Mouse (Mus musculus) frontal cortex, adult 2 months (tissue): ENCODE results near the gene Ccdc115. TPM values are rescaled to one million over a fixed set of nuclear protein-coding genes. Genes with fewer than 3 reads are reported as not detected.
"Not testable (repeated sequence)": the region's sequence is repeated elsewhere in the genome, so short reads cannot be mapped to it uniquely, and the experiment has no call there.

Experiments
- DNase-seq, 2 experiments: peaks; one replicate each; pipeline ENCODE4 v3.0.0; 2022; ENCODE audit warnings: low spot score in 1 of 2; ENCODE audit errors: extremely low spot score in 1 of 2
- polyA plus RNA-seq: library from polyadenylated mRNA; depleted of rRNA; stranded (reverse); fragments of >200 nt; gene quantifications from 2 replicates; pipeline ENCODE4 v1.2.3, GENCODE M21; 2012

The Ccdc115 gene
- polyA plus RNA-seq, 1 experiment, result 35.7 TPM

DNA sequence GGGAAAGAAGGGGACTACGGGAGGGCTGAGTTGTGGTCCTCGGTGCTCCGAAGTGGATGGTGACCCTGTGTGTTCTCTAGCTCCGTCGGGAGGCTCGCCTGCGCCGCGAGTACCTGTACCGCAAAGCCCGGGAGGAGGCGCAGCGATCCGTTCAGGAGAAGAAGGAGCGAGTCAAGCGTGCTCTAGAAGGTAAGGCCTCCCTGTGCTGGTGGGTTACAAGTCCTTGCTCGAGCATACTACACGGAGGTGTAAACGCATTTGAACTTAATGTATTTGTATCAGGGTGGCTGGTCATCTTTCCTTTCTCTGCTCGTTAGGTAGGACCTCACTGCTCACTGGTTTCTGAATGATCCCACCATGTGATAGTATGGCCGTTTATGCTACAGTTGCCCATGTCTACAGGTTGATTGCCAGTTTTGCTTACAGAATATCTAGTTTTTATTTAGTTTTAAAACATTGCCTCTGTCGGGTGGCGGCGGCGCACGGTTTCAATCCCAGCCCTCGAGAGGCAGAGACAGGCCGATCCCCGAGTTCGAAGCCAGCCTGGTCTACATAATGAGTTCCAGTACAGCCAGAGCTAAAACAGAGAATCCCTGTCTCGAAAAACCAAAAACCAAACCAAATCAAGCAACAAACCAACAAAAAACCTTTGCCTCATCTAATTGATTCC, 624 bp upstream of the Ccdc115 start:
- DNase-seq, result no peak

DNA sequence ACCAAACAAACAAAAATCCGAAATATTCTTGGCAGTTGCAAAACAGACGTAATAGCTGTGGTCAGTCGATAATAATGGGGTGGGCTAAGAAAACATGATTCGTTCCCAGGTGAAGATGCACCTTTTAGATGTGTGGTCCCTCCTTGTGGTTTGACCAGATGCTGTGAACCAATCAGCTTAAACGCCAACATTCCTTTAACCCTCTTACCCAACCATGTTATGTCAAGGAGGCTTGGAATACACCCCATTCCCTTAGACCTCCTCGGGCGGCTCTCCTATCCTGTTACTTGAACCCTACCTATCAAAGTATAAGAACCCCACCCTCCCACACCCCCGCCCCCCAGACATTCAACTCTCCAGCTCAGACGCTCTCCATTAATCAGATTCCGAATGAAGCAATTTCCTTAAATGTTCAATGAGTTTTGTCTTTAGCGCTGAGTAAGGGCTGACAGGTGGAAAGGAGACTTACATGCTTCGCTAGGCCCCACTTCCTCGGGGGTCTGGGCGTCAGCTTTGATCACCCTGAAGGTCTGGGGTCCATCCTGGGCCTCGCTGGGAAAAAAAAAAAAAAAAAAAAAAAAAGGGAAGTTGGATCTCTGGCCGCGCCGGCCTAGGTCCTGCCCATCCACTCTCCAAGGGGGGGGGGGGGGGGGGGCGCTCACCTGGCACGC, 956 bp downstream of the Ccdc115 start:
- DNase-seq, result no peak

DNA sequence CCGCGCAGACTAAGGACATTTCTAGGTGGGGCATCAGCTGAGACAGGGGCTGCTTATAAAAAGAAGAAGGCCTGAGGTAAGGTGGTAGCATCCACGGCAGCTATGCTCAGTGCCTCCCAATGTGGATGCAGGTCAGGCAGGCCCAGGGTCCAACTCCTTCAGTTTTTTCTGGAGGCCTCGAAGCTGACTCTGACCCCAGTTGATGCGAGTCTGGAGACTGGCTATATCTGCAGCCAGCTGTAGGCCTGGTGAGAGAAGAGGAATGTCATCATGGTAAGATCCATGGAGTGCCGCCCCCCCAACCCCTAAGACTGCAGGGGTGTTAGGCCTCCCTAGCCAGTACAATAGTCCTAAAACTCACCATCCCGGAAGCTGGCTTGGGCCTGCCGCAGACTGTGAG, 2.1 kb downstream of the Ccdc115 start:
- DNase-seq, result not testable (repeated sequence)

DNA sequence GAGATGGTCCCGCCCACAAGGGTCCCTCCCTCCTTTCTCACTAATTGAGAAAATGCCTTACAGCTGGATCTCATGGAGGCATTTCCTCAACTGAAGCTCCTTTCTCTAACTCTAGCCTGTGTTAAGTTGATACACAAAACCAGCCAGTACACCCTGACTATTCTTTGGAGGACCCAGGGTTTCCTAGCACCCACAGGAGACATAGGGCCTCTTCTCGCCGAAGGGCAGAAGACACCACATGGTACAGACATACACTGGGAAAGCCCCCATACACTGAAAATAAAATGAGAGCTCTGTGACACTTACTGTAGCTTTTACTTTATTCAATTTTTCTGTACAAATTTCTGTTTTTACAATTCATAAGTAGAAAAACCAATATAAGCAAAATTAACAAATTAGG, 3.1 kb downstream of the Ccdc115 start:
- no peak for DNase-seq

DNA sequence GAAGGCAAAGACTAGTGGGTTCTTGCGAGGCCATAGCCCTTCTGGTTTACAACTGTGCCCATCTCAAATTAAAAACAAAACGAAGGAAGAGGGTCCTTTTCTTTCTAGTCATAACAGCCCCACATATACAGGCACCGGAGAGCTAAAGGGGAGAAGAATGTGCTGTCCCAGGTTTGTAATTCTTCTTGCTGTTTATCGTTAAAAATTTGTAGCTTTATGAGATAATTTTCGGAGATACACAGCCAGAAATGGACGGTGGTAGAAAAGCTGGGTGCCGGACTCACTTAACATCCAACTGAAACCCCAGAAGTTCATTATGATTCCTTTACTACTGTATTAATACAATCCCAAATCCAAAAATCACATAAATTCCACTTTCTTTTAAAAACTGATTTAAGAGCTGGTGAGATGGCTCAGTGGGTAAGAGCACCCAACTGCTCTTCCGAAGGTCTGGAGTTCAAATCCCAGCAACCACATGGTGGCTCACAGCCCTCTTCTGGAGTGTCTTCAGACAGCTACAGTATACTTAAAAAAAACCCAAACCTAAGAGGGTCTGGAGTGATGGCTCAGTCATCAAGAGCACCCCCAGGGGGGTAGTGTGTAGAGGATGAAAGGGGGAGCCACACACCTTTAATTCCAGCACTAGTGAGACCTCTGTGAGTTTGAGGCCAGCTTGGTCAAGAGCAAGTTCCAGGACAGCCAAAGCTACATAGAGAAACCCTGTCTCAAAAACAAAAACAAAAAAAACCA, 3.9 kb downstream of the Ccdc115 start:
- DNase-seq, result peak in 1 of 2 experiments; percentile 16

DNA sequence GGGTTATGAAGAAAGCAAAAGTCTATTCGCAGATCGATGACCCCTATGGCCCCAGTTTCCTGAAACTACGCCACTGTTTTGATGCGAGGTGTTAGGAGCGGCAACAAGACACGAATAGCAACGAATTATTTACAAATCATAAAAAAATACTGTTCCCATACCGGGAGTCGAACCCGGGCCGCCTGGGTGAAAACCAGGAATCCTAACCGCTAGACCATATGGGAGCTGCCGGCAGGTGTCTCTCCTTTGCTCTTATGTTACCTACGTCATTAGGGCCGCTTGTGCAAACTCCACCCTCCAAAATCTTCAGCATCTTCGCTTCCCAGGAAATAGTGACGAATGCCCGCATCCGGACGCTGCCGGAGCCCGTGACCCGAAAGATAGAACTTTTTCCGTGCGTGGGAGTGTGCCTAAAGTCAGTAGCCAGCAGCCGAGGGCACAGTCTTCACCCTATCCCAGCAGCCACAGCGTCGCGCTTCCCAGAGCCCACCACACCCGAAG, 4.8 kb downstream of the Ccdc115 start:
- peak; percentile 84 to 98 for DNase-seq

DNA sequence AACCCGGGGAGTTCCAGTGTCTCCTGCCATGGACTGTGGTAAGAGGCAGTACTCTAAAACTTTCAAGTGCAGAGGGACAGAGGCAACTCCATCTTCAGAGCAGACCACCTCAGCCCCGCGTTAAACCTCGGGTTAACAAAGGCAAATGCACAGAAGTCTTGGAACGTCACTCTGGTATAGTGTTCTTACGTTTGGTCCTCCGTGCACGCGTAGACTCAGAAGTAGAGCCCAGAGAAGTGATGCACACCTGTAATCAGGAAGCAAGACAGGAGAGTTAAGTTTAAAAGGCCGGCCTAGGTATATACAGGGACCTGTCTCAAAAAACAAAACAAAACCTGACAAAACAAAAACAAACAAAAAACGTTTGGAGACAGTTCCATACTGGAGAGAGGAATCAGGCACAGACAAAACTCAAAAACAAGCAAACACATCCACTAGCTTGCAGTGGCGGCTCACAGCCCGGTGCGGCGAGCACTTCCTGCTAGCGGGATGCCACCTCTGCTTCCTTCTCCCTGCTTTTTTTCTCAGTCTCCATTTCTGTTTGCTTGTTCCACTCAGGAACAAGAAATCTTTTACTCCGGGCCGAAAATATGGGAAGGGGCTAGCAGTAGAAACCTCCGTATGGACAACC, 5.5 kb downstream of the Ccdc115 start:
- DNase-seq, result peak in 1 of 2 experiments; percentile 47

DNA sequence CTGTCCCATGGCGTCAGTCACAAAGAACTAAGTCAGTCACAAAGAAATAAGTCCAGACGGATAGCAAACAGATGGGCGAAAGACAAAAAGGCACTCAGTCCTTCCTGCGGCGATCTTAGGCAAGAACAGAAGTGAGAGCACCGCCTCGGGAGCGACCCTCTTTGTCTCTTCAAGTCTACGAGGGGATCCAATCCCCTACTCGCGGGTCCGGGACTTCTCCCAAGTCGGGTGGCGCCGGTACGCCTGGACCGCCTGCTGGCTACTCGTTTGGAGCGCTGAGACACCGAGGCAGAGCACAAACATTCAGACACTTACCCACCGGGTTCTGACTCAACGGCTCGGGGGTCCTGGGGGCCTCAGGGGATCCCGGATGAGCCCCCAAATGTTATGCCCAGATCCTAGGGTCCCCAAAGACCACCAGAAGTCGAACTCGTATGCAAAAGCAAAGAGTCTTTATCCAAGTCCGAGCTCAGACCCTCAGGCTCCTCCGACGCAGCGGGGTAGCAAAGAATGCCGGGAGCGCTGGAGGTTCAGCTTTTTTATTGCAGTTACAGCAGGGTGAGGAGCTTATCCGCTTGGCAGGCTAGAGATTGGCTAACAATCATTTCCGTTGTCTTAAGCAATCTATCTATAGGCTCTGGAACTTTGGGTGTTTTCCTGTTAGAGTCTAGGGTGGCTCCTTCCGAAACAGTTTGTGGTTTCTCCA, 6.5 kb downstream of the Ccdc115 start:
- peak in 1 of 2 experiments; percentile 48 for DNase-seq

DNA sequence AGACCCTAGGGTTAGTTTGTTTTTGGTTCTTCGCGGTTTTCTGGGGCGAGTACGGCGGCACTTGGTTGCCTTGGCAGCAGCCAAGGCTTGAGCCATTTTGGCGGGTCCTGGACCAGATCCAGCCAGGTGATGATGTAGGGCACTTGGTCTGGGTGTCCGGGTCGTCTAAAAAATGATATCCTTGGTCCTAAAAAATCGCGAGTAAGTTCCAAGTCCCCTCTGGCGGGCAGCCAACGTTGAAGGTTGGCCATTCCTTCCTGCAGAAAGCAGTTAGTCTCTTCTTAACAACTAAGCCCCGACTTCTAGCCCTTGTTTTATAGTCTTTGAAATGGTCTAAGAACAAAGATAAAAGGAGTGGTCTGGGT, 7.1 kb downstream of the Ccdc115 start:
- no peak for DNase-seq

DNA sequence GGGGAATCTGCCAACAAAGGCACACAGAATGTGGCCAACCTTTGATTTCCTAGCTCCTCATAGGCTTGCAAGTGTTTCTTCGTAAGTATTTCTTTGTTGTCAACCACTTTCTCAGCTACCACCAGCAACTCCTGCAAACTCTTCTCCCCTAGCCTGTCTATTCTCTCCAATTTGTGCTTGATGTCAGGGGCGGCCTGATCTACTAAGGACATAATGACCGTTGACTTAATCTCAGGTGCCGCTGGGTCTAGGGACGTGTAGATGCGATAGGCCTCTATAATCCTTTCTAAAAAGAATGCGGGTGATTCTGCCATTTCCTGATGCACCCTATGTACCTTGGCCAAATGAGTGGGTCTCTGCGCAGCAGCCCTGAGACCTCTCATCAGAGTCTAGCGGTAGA, 8.0 kb downstream of the Ccdc115 start:
- no peak for DNase-seq

DNA sequence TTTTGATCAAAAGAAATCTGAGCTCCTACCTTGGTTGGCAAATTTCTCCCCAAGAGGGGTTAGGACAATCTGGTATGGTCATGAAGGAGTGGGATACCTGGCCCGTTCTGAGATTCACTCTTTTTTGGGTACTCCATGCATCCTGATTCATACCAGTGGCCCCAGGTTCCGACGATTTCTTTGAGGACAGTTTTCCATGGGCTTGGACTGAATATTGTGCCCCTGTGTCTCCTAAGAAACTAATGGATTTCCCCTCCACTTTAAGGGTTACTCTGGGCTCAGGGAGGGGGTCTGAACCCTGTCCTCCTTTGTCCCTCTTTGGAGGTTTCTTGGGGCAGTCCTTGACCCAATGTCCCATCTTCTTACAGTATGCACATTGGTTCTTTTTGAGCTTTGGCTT, 8.5 kb downstream of the Ccdc115 start:
- DNase-seq, result no peak

DNA sequence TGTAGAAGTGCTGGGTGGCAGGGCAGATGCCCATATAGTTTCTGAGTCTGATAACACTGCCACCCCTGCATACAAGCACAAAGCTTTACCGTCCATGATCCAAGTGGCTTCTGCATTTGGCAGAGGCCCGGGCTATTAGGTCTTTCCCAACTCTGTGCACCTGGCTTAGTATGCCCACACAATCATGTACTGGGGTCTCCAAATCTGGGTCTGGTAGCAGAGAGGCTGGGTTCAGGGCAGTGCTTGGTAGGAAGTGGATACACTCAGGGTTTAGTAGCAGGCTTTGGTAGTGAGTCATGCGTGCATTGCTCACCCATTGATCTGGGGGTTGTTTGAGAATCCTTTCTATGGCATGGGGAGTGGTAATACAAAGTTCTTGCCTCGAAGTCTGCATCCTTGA, 10.2 kb downstream of the Ccdc115 start:
- no peak for DNase-seq

DNA sequence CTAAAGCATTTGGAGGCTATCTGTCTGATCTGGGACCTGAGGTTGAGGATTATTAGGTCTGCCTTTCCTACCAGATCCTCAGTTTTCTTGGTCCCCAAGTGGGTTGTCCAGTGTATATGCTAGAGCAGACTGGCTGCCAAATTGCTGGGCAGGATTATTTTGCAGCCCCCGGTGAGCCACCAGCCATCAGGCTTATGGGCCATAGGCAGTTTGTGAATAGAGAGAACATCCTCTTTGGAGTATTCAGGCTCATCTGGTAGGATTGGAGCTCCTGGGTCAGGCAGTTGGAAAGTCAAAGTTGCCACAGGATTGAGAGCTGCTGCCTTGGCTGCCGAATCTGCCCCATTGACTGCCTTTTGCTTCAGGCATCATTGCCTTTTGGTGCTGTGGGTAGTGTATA, 11.0 kb downstream of the Ccdc115 start:
- no peak for DNase-seq

DNA sequence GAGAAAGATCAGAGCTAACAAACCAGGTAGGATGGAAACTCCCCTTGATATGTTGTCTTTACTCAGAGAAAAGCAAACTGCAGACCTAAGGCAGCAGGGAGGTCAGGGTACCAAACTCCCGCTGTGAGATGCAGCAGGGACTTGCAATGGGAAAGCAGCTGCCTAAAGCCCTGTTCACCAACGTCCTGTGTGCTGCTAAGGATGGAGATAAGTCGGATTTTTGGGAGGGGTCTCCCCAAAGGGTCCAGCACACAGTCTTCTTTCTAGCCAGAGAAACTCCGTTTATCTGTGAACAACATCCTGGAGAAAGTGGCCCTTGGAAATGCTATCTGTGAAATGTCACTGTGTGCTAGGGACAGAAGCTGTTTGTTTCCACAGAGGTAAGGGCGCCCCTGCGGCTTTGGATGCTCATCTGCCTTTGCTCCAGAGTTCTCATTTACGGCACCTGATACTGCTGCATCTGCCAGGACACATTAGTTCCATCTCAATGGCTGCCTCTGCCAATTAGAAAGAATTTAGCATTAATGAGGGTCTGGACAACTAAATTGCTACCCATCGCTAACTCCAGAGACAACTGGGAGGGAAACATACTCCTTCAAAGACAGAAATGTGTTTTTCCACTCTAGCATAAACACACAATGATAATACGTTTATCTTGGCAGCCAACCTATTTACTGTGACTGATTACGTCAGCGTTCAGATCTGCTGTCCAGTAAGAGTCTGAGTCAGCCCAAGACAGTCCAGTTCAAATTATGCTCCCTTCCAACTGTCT, 40.1 kb downstream of the Ccdc115 start:
- DNase-seq, result no peak

DNA sequence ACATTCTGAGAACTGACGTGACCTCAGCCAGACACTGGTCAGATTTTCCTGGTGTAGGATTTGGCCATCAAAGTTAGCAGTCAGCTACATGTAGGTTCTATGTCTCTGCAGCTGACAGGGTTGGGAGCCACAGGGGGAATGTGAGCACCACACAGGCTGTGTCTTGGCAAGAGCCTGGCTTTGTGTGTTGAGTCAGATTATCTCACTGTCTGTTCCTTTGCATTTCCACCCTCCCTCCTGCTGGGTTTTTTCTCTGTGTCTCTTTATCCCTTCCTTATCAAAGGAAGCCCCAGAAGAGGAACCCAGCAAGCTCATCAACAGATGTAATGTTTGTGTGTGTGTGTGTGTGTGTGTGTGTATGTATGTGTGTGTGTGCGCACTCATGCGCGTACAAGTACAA, 43.2 kb downstream of the Ccdc115 start:
- no peak for DNase-seq

DNA sequence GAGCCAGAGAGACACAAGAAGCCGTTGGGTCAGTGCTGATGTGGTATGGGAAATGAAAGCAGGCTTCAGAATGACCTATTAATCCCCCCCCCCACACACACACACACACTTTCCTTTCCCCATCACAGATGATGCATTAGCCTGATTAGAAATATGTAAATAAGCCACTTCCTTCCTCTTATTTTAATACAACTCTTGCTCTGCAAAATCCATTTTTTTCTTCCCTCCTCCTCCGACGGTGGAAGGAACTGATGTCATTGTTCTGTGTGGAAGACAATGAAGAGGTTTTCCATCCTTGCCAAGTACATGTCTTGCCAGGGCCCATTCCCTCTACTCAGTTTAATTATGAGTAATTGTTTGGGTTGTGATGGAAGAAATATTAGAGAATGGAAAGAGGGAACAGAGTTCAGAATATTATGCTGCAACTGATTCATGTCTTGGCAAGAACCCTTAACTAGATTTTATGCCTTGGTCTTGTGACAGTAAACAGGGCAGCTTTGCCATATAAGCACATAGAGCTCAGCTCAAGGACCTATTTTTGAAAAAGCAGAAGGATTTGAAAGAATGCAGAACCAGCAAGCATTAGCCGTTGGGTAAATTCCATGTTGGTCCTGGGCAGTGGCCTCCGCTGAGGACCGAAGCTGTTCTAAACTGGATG, 50.1 kb downstream of the Ccdc115 start:
- DNase-seq, result peak in 1 of 2 experiments; percentile 2

DNA sequence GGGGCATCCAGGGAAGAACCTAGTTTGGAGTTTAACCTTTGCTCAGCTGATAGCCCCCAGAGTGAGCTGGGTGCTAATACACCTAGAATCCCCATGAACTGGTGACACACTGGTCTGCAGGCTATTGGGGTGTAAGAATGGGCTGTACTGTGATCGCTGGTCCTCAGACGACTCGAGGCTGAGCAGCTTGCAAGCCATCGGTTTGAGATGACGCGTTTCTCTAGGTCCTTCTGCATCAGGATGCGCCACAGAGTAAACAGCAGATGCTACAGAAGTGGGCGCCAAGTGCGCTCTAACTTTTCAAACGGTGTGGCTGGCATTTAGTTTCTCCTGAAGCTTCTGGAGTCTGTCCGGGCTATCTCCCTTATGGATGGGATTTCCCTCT, 50.6 kb downstream of the Ccdc115 start:
- DNase-seq, result peak in 1 of 2 experiments; percentile 5

DNA sequence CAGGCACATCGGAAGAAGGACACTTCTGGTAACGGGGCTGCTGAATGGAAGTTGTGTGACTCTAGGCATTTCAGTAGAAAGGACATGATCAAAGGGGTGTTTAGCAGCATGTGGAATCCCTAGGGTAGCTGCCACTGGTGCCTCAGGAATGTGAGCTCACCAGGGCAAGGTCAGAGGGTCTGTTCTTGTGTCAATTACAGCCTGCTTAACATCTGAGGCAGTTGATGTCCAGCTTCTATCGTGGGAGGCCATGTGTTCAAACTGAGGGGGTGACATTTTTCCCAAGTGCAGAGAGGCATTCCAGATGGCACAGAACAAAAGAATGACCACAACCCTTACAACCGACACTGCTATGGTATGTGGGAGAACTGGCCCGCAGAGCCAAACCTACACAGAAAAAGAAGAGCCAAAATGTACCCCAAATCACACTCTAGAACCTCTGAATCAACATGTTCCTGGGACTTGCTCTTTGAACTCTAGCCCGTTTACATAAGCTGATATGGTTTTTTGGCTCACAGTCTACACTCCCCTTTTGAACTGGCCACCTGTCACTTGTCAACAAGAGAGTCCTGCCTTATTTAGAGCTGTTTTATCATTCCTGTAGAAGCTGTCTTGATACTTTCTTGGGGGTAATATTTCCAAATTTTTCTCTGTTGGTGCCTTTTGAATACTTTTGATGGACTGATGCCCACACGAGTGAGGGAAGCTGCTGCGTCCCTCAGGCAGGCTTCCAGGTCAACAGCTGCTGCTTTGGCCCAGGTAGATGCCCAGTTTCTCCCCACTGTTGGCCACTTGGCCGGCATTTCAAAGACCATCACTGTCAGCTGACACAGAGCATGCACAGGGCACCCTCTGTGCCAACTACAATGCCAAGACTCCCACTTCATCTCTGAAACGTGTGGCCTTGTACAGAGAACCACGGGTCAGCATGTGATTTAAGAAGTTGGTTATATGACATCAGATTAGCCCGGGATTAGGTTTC, 51.8 kb downstream of the Ccdc115 start:
- no peak for DNase-seq
